Mouse (Mus musculus): ENCODE results near the gene Adamts3. TPM values are rescaled to one million over a fixed set of nuclear protein-coding genes. Genes with fewer than 3 reads are reported as not detected.

Adamts3 gene
- polyA plus RNA-seq, 1 experiment = 10.9 TPM

DNA sequence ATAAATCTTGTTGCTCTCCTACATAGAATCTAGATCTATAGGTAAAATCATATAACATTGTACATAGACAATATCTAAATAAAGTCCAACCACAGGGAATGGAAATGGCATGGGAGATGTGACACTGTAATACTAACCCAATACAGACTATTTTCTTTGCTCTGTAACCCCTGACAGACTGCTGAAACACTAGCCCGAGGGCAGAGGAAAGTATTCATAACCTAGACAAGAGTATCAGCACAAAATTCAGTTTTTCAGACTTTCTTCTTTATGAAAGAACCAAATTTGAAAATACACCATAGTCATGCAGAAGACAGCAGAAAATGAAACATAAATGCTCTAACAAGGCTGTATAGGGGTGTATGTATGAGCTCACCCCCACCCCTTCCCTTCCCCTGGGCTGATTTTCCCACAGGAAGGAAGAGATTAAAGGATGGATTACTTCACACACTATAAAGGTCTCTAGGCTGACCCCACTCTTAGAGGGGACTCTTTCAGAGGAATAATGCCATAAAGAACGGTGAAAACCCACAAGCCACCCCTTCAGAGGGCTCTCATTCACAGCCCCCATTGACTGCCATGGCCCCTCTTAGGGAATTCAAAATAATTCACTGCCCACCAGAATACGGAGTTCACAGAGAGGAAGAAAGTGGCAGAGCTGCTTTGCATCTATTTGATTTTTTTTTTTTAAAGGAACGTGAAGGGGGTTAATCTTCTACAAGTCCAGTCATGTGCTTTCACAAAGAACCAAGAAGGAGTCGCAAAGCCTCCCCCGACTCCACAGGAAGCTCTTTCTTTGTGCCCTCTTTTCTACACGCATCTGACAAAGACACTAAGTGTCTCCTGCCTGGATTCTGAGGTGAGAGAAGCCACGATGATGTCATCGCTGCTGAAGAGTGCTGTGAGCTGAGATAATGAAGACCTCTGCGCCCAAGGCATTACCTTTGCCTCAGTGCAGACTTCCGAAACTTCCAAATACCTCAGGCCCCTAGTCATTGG is 119.6 kb downstream of the Adamts3 start:
- H3K27me3 ChIP-seq (ENCODE audit: control insufficient read depth, insufficient read depth, low read length) = no peaks in the 10 kb centered on the region
- TF ChIP-seq POLR2A (IDR thresholded peaks at IDR 0.05; ENCODE audit: borderline replicate concordance, insufficient read depth, low read length) = no peak
- TF ChIP-seq CTCF (IDR thresholded peaks at IDR 0.05; ENCODE audit: borderline replicate concordance, insufficient read depth, low read depth, low read length) = no peak
- DNase-seq = no peak
- H3K27ac ChIP-seq (ENCODE audit: insufficient read depth, low read length) = no peak overlapping the region
- no peak overlapping the region for H3K4me3 ChIP-seq (replicated peaks; ENCODE audit: insufficient read depth, low read depth, low read length)
- 22% methylated on average over 11 of the region's 11 CpGs for WGBS
- H3K4me1 ChIP-seq (ENCODE audit: control insufficient read depth, insufficient read depth, low read length) = no peaks in the 10 kb centered on the region

DNA sequence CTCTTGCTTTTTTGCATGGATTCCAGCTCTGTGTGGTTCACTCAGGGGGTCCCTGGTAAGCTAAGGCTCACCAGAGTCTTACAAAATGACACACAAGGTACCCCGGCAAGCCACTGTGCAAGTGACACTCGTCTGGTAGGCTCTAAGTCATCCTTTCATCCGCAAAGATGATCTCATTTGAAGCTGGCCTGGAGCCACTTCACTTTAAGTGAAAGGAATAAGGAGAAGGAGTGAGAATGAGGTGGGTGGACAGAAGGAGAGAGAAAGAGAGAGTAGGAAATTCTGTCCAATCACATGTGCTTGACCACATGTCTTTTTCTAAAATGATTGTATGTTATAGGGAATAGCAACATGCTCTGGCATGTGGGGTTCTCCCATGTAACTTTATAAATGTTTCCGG is 122.8 kb downstream of the Adamts3 start:
- 44% methylated on average over 4 of the region's 4 CpGs for WGBS
- no peak overlapping the region for H3K27ac ChIP-seq (ENCODE audit: insufficient read depth, low read length)
- H3K27me3 ChIP-seq (ENCODE audit: control insufficient read depth, insufficient read depth, low read length) = no peaks in the 10 kb centered on the region
- DNase-seq = no peak
- no peaks in the 10 kb centered on the region for H3K4me1 ChIP-seq (ENCODE audit: control insufficient read depth, insufficient read depth, low read length)
- TF ChIP-seq CTCF (IDR thresholded peaks at IDR 0.05; ENCODE audit: borderline replicate concordance, insufficient read depth, low read depth, low read length) (no peak), POLR2A (IDR thresholded peaks at IDR 0.05; ENCODE audit: borderline replicate concordance, insufficient read depth, low read length) (no peak)
- no peak overlapping the region for H3K4me3 ChIP-seq (replicated peaks; ENCODE audit: insufficient read depth, low read depth, low read length)

DNA sequence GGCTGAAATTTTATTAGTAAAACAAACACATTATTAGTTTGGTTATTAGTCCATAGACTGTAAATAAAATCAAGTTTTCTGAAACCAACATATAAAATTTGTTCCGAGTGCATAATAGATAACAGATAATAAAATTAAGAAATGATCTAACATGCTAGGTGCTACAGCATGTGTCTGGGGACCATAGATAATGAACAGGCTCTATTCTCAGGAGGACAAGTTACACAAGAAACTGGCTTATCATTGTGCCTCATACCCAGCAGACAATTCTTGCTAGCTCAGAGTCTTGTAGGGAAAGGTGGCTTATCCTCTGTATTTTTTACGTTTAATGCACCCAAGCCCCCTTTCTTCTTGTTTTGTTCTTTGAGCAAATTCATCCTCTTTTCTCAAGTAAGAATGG is 131.3 kb downstream of the Adamts3 start:
- no peak for TF ChIP-seq POLR2A (IDR thresholded peaks at IDR 0.05; ENCODE audit: borderline replicate concordance, insufficient read depth, low read length)
- TF ChIP-seq CTCF (IDR thresholded peaks at IDR 0.05; ENCODE audit: borderline replicate concordance, insufficient read depth, low read depth, low read length) = no peak
- Histone ChIP-seq H3K27ac (ENCODE audit: insufficient read depth, low read length) (no peak overlapping the region), H3K4me3 (replicated peaks; ENCODE audit: insufficient read depth, low read depth, low read length) (no peak overlapping the region), H3K4me1 (ENCODE audit: control insufficient read depth, insufficient read depth, low read length) (no peaks in the 10 kb centered on the region), H3K27me3 (ENCODE audit: control insufficient read depth, insufficient read depth, low read length) (no peaks in the 10 kb centered on the region)
- no peak for DNase-seq
- WGBS = 85% methylated on average over 2 of the region's 2 CpGs

DNA sequence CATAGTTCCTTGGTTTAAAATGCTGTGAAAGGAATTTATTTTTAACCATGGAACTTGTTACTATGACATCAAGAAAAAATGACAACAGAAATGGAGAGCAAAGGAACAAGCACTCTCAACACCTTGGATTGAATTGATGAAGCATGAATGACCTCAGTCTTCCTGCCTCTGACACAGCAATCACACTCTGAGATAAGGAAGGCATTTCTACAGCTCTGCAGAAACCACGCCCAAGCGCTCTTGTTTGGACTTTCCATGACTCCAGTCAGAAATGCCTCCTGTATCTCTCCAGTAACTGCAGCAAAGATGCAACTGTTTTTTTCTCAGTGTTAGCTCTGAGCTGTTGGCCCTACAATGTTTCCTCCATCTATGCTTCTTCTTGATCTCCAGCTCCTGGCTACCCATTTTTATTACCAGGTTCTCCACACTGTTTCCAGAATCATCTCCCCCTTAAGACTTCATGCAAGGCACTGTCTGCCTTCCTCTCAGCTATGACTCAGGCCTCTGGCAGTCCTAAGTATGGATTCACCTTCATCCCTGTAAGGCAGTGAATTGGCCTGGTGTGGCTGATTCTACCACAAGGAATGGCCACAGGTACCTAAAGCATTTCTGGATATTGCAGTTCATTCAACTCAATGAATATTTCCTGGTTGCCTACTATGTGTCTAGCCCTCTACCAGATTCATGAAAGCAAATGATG is 134.8 kb downstream of the Adamts3 start:
- Histone ChIP-seq H3K4me1 (ENCODE audit: control insufficient read depth, insufficient read depth, low read length) (no peaks in the 10 kb centered on the region), H3K27ac (ENCODE audit: insufficient read depth, low read length) (no peak overlapping the region), H3K4me3 (replicated peaks; ENCODE audit: insufficient read depth, low read depth, low read length) (no peak overlapping the region), H3K27me3 (ENCODE audit: control insufficient read depth, insufficient read depth, low read length) (no peaks in the 10 kb centered on the region)
- TF ChIP-seq POLR2A (IDR thresholded peaks at IDR 0.05; ENCODE audit: borderline replicate concordance, insufficient read depth, low read length) (no peak), CTCF (IDR thresholded peaks at IDR 0.05; ENCODE audit: borderline replicate concordance, insufficient read depth, low read depth, low read length) (no peak)
- DNase-seq = no peak
- 96% methylated on average over 2 of the region's 2 CpGs for WGBS

DNA sequence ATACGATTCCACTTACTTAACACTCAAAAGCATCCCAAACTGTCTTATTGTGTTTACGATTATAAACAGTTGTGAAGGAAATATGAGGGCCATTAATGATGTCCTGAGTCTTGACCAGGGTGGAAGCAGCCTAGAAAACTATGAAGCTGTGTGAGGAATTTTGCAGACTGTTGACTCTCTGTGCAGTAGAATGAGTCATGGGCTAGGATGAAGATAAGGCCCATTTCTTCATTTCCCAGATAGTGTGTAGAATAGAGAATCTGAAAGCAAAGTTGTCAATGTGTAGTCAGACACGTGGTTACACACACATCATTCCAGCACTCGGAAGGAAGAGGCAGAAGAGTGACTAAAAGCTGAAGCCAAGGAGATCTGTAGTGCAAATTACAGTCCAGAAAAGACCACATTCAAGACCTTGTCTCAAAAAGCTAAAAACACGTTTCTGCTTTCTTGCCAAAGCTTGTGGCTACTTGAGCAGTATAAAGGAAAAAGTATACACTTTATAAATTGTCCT is 135.9 kb downstream of the Adamts3 start:
- DNase-seq = no peak
- no peaks in the 10 kb centered on the region for H3K27me3 ChIP-seq (ENCODE audit: control insufficient read depth, insufficient read depth, low read length)
- TF ChIP-seq CTCF (IDR thresholded peaks at IDR 0.05; ENCODE audit: borderline replicate concordance, insufficient read depth, low read depth, low read length) (no peak), POLR2A (IDR thresholded peaks at IDR 0.05; ENCODE audit: borderline replicate concordance, insufficient read depth, low read length) (no peak)
- H3K4me1 ChIP-seq (ENCODE audit: control insufficient read depth, insufficient read depth, low read length) = no peaks in the 10 kb centered on the region
- 86% methylated on average over 5 of the region's 5 CpGs for WGBS
- H3K4me3 ChIP-seq (replicated peaks; ENCODE audit: insufficient read depth, low read depth, low read length) = no peak overlapping the region
- no peak overlapping the region for H3K27ac ChIP-seq (ENCODE audit: insufficient read depth, low read length)

DNA sequence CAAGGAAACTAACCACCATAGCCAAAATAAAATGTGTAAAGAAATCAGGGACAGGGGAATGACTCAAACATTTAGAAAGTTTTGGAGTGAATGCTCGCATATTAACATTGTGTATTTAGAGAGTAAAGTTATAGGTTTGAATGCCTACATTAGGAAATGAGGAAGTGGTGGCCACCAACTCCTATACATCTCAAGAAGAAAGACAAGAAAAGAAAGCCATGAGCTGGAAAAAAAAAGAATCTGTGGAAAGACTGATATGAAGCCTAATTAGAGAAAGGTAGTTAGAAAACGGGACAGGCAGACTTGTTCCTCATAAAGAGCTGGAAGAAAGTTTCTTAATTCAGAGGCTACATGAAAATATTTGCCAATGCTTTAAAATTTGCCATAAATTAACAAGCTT is 138.0 kb downstream of the Adamts3 start:
- Histone ChIP-seq H3K27ac (ENCODE audit: insufficient read depth, low read length) (no peak overlapping the region), H3K27me3 (ENCODE audit: control insufficient read depth, insufficient read depth, low read length) (no peaks in the 10 kb centered on the region), H3K4me3 (replicated peaks; ENCODE audit: insufficient read depth, low read depth, low read length) (no peak overlapping the region), H3K4me1 (ENCODE audit: control insufficient read depth, insufficient read depth, low read length) (no peaks in the 10 kb centered on the region)
- TF ChIP-seq POLR2A (IDR thresholded peaks at IDR 0.05; ENCODE audit: borderline replicate concordance, insufficient read depth, low read length) (no peak), CTCF (IDR thresholded peaks at IDR 0.05; ENCODE audit: borderline replicate concordance, insufficient read depth, low read depth, low read length) (no peak)
- 88% methylated on average over 2 of the region's 2 CpGs for WGBS
- DNase-seq = no peak

DNA sequence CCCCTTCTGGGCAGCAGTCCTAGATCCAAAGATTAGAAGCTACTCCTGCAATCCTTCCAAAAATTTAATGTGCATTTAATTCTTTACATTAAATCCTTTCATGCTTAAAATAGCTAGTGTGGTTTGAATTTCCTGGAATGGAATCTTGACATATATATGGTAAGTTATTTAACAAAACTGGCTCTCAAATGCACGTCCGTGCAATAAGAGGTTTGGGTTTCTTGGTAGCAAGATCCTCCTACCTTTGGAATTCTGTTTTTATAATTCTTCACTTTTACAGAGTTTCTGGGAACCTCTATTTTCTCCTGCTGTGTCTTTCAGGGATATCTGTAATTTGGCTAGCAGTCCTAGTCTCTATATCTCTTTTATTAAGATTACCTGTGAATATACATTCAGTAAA is 148.4 kb downstream of the Adamts3 start:
- WGBS = 78% methylated on average over 2 of the region's 2 CpGs

More for the DNA sequence above, 148.4 kb downstream of the Adamts3 start:
- Histone ChIP-seq H3K4me1 (ENCODE audit: control insufficient read depth, insufficient read depth, low read length) (no peaks in the 10 kb centered on the region), H3K4me3 (replicated peaks; ENCODE audit: insufficient read depth, low read depth, low read length) (no peak overlapping the region), H3K27me3 (ENCODE audit: control insufficient read depth, insufficient read depth, low read length) (no peaks in the 10 kb centered on the region), H3K27ac (ENCODE audit: insufficient read depth, low read length) (no peak overlapping the region)
- no peak for DNase-seq
- TF ChIP-seq POLR2A (IDR thresholded peaks at IDR 0.05; ENCODE audit: borderline replicate concordance, insufficient read depth, low read length) (no peak), CTCF (IDR thresholded peaks at IDR 0.05; ENCODE audit: borderline replicate concordance, insufficient read depth, low read depth, low read length) (no peak)

Measured in cerebellum, adult 2 months (tissue).